Mouse (Mus musculus): ENCODE results near the gene Stk25. TPM values are rescaled to one million over a fixed set of nuclear protein-coding genes. Genes with fewer than 3 reads are reported as not detected.

Gene Stk25
- polyA plus RNA-seq, 1 experiment from 2014 or later = 116 TPM

- peak; percentile 85 for ATAC-seq
- H3K9ac ChIP-seq (ENCODE audit: low read depth, low read length) = no peak overlapping the region
- no peak for TF ChIP-seq CTCF (IDR thresholded peaks at IDR 0.05; ENCODE audit: low read depth)
- no peaks in the 10 kb centered on the region for H3K36me3 ChIP-seq (ENCODE audit: control insufficient read depth, insufficient read depth)
- no peaks in the 10 kb centered on the region for H3K27me3 ChIP-seq (replicated peaks; ENCODE audit: control insufficient read depth, insufficient read depth, low read length)
- 27% methylated on average over 5 of the region's 5 CpGs for WGBS
- no peaks in the 10 kb centered on the region for H3K4me1 ChIP-seq (replicated peaks; ENCODE audit: control insufficient read depth, insufficient read depth, low read length)
- no peak overlapping the region for H3K4me3 ChIP-seq (ENCODE audit: low read depth, low read length)
- H3K27ac ChIP-seq (ENCODE audit: low read depth, low read length) = peak overlapping the region; percentile 37; the same call in 1 of the 2 replicates
- H3K4me2 ChIP-seq (replicated peaks; ENCODE audit: low read depth) = no peak overlapping the region
- H3K9me3 ChIP-seq (ENCODE audit: control insufficient read depth) = no peaks in the 10 kb centered on the region
These were observed 1.5 kb downstream of the Stk25 start for GRCm38 (mm10) chr1:93657025-93657360.

GRCm38 (mm10) chr1:93656325-93657024 lies 2.0 kb downstream of the Stk25 start:
- Histone ChIP-seq H3K4me1 (replicated peaks; ENCODE audit: control insufficient read depth, insufficient read depth, low read length) (no peaks in the 10 kb centered on the region), H3K9me3 (ENCODE audit: control insufficient read depth) (no peaks in the 10 kb centered on the region), H3K27me3 (replicated peaks; ENCODE audit: control insufficient read depth, insufficient read depth, low read length) (no peaks in the 10 kb centered on the region), H3K4me2 (replicated peaks; ENCODE audit: low read depth) (no peak overlapping the region), H3K36me3 (ENCODE audit: control insufficient read depth, insufficient read depth) (no peaks in the 10 kb centered on the region), H3K27ac (ENCODE audit: low read depth, low read length) (peak overlapping the region; percentile 37; the same call in 1 of the 2 replicates), H3K9ac (ENCODE audit: low read depth, low read length) (no peak overlapping the region), H3K4me3 (ENCODE audit: low read depth, low read length) (no peak overlapping the region)
- no peak for TF ChIP-seq CTCF (IDR thresholded peaks at IDR 0.05; ENCODE audit: low read depth)
- peak; percentile 73; the same call in 1 of the 2 replicates for ATAC-seq
- WGBS = 53% methylated on average over 7 of the region's 7 CpGs

- Histone ChIP-seq H3K9me3 (ENCODE audit: control insufficient read depth) (no peaks in the 10 kb centered on the region), H3K27ac (ENCODE audit: low read depth, low read length) (peak overlapping the region; percentile 83)
- ATAC-seq = peak; percentile 84
These were observed 3.7 kb downstream of the Stk25 start for GRCm38 (mm10) chr1:93654798-93655197.

GRCm38 (mm10) chr1:93654275-93654674 lies 4.2 kb downstream of the Stk25 start:
- Histone ChIP-seq H3K9ac (ENCODE audit: low read depth, low read length) (no peak overlapping the region), H3K4me2 (replicated peaks; ENCODE audit: low read depth) (no peak overlapping the region), H3K27me3 (replicated peaks; ENCODE audit: control insufficient read depth, insufficient read depth, low read length) (no peaks in the 10 kb centered on the region), H3K4me3 (ENCODE audit: low read depth, low read length) (no peak overlapping the region), H3K4me1 (replicated peaks; ENCODE audit: control insufficient read depth, insufficient read depth, low read length) (no peaks in the 10 kb centered on the region), H3K36me3 (ENCODE audit: control insufficient read depth, insufficient read depth) (no peaks in the 10 kb centered on the region), H3K27ac (ENCODE audit: low read depth, low read length) (peak overlapping the region; percentile 83), H3K9me3 (ENCODE audit: control insufficient read depth) (no peaks in the 10 kb centered on the region)
- 14% methylated on average over 2 of the region's 2 CpGs for WGBS
- TF ChIP-seq CTCF (IDR thresholded peaks at IDR 0.05; ENCODE audit: low read depth) = no peak
- peak; percentile 39 for ATAC-seq

More at GRCm38 (mm10) chr1:93654798-93655197, 3.7 kb downstream of the Stk25 start:
- no peak overlapping the region for H3K4me2 ChIP-seq (replicated peaks; ENCODE audit: low read depth)
- H3K9ac ChIP-seq (ENCODE audit: low read depth, low read length) = no peak overlapping the region
- H3K4me1 ChIP-seq (replicated peaks; ENCODE audit: control insufficient read depth, insufficient read depth, low read length) = no peaks in the 10 kb centered on the region
- no peaks in the 10 kb centered on the region for H3K36me3 ChIP-seq (ENCODE audit: control insufficient read depth, insufficient read depth)
- no peak for TF ChIP-seq CTCF (IDR thresholded peaks at IDR 0.05; ENCODE audit: low read depth)
- no peaks in the 10 kb centered on the region for H3K27me3 ChIP-seq (replicated peaks; ENCODE audit: control insufficient read depth, insufficient read depth, low read length)
- 37% methylated on average over 2 of the region's 2 CpGs for WGBS
- no peak overlapping the region for H3K4me3 ChIP-seq (ENCODE audit: low read depth, low read length)

- TF ChIP-seq CTCF (IDR thresholded peaks at IDR 0.05; ENCODE audit: low read depth) = no peak
- Histone ChIP-seq H3K27ac (ENCODE audit: low read depth, low read length) (no peak overlapping the region), H3K4me3 (ENCODE audit: low read depth, low read length) (no peak overlapping the region), H3K9me3 (ENCODE audit: control insufficient read depth) (no peaks in the 10 kb centered on the region), H3K36me3 (ENCODE audit: control insufficient read depth, insufficient read depth) (no peaks in the 10 kb centered on the region), H3K4me2 (replicated peaks; ENCODE audit: low read depth) (no peak overlapping the region), H3K9ac (ENCODE audit: low read depth, low read length) (no peak overlapping the region), H3K27me3 (replicated peaks; ENCODE audit: control insufficient read depth, insufficient read depth, low read length) (no peaks in the 10 kb centered on the region), H3K4me1 (replicated peaks; ENCODE audit: control insufficient read depth, insufficient read depth, low read length) (no peaks in the 10 kb centered on the region)
- 54% methylated on average over 5 of the region's 5 CpGs for WGBS
- no peak for ATAC-seq
These were observed 8.8 kb downstream of the Stk25 start for GRCm38 (mm10) chr1:93649604-93650172.

GRCm38 (mm10) chr1:93642692-93643091 lies 15.8 kb downstream of the Stk25 start:
- no peak overlapping the region for H3K27ac ChIP-seq (ENCODE audit: low read depth, low read length)
- ATAC-seq = no peak
- H3K9me3 ChIP-seq (ENCODE audit: control insufficient read depth) = no peaks in the 10 kb centered on the region
- no peak overlapping the region for H3K9ac ChIP-seq (ENCODE audit: low read depth, low read length)
- WGBS = 82% methylated on average over 2 of the region's 2 CpGs
- no peaks in the 10 kb centered on the region for H3K27me3 ChIP-seq (replicated peaks; ENCODE audit: control insufficient read depth, insufficient read depth, low read length)
- H3K36me3 ChIP-seq (ENCODE audit: control insufficient read depth, insufficient read depth) = no peaks in the 10 kb centered on the region
- H3K4me1 ChIP-seq (replicated peaks; ENCODE audit: control insufficient read depth, insufficient read depth, low read length) = no peaks in the 10 kb centered on the region
- TF ChIP-seq CTCF (IDR thresholded peaks at IDR 0.05; ENCODE audit: low read depth) = no peak
- H3K4me3 ChIP-seq (ENCODE audit: low read depth, low read length) = no peak overlapping the region
- no peak overlapping the region for H3K4me2 ChIP-seq (replicated peaks; ENCODE audit: low read depth)
